Mouse (Mus musculus): ENCODE measurements at regions not wholly inside any gene's neighbourhood (a gene's known extent, or its start where the extent isn't known, plus 50 kb on each side); places are given as distances from the start of the nearest gene placed in this dataset.

- TF ChIP-seq CTCF (IDR thresholded peaks at IDR 0.05; ENCODE audit: extremely low read depth, insufficient read length, insufficient replicate concordance, low read depth, low read length), result no peak
- TF ChIP-seq POLR2A (IDR thresholded peaks at IDR 0.05; ENCODE audit: low read depth, low read length), result no peak
Measured at GRCm38 (mm10) chr4:53314076-53314475, 126.1 kb upstream of the Slc44a1 start.
